Mouse (Mus musculus) C2C12 (cell line): ENCODE results near the gene Ccz1.

Source experiments
- CTCF ChIP-seq: IDR thresholded peaks from one replicate; pipeline ENCODE4 v1.5.1; 2011; ENCODE audit not compliant: control insufficient read depth, insufficient read depth, insufficient read length
- FOSL1 ChIP-seq: IDR thresholded peaks from one replicate; pipeline ENCODE4 v1.8.0; 2011; ENCODE audit warnings: mild to moderate bottlenecking, low read length; ENCODE audit not compliant: poor library complexity, insufficient read depth, severe bottlenecking
- MAX ChIP-seq: IDR thresholded peaks from one replicate; pipeline ENCODE4 v1.6.1; 2011; ENCODE audit warnings: mild to moderate bottlenecking, control low read depth
- MYOD1 ChIP-seq: IDR thresholded peaks from one replicate; pipeline ENCODE4 v1.6.1; 2011; ENCODE audit warnings: low read depth; ENCODE audit not compliant: control insufficient read depth, insufficient read length
- MYOG ChIP-seq: IDR thresholded peaks from one replicate; pipeline ENCODE4 v1.6.1; 2011; ENCODE audit not compliant: control insufficient read depth, insufficient read length; ENCODE audit errors: extremely low read depth
- USF1 ChIP-seq: IDR thresholded peaks from one replicate; pipeline ENCODE4 v1.6.1; 2011; ENCODE audit warnings: low read depth, mild to moderate bottlenecking, control low read depth, moderate library complexity

- TF ChIP-seq USF1 (no peak), MAX (no peak), CTCF (no peak), MYOG (no peak), FOSL1 (no peak), MYOD1 (no peak)
Measured at GRCm38 (mm10) chr5:143957101-143957500, 57.6 kb downstream of the Ccz1 start.
